Mouse (Mus musculus) natural killer cell, adult 2 months (primary cell): Measurements from ENCODE around the gene Nfyc.

Experiments used
- DNase-seq, 2 experiments: peaks; one replicate each; pipeline ENCODE4 v3.0.0; 2022; ENCODE audit warnings: low spot score in 2 of 2

The Nfyc gene

DNA sequence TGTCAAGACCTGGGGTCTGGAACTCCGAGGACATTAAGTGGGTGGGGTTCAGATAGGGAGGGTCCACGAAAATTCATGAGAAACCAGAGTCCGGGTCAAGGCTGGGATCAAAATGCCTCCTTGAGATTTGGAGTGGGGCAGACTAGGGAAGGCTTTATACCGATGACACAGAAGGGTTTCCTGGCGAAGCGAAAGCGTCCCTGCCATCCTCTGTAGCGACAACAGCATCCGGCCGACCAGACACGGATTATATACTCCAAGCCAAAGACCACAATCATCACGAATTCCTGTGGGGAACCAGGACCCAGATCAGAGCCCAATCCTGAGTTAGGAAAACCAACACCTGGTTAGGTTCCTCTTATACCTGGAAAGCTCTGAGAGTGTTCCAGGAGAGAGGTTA is 114.6 kb downstream of the Nfyc start:
- no peak for DNase-seq

- peak; percentile 14 to 28 for DNase-seq
These were observed 115.2 kb downstream of the Nfyc start for GRCm38 (mm10) chr4:120716141-120716571.

DNA sequence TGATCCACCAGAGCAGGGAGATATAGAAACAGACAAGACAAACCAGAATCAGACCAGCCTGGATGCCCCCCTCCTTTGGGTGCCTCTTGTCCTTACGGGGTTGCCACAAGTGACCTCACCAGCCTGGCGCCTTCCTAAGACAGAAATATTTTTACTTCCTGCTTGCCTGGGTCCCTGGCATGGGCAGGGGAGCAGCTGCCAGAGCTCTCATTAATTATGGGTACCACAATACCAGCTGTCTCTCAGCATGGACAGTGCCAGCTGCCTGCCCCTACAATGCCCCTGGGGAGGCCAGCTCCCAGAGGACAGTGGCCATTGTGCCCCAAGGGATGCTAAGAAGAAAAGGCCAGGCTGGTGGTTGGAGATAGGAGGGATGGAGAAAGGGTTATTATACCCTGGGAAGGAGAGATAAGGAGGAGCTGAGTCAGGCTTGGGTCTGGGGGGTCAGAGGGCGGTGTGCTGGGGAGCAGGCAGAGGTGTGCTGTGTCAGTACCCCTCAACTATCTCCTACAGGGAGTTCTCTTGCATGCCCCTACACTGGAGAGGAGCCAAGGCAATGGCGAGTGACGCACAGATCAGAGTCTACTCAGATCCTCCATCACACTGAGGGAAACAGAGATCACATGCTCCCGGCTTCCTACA is 117.4 kb downstream of the Nfyc start:
- DNase-seq = no peak

DNA sequence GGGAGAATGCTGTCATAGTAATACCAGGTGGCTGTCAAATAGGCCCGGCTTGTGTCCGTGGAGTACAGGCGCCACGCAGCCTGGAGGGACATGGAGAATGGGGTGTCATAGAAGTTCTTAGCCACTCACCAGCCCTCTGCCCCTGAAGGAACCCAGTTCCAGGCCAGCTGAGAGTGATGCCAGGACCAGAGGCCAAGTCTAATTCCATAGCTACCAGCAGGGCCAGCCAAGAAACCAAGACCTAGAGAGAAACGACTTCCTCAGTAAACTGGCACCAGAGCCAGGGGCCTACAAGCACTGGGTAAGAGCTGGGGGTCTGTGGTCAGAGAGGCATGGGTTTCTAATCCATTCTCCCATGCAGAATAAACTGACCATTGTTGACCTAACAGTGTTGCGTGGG is 118.4 kb downstream of the Nfyc start:
- DNase-seq = no peak

GRCm38 (mm10) chr4:120712236-120712635 is 119.1 kb downstream of the Nfyc start:
- no peak for DNase-seq
